Mouse (Mus musculus): Measurements from ENCODE around the gene Auts2.

GRCm38 (mm10) chr5:131673696-131674095 lies 869.4 kb downstream of the Auts2 start:
- TF ChIP-seq HCFC1 (IDR thresholded peaks at IDR 0.05; ENCODE audit: borderline replicate concordance, insufficient read depth, low read length), result no peak
- TF ChIP-seq ZNF384 (IDR thresholded peaks at IDR 0.05; ENCODE audit: low read depth, low read length), result no peak
- TF ChIP-seq CHD2 (IDR thresholded peaks at IDR 0.05; ENCODE audit: low read depth, low read length), result no peak
- no peak for TF ChIP-seq ZC3H11A (IDR thresholded peaks at IDR 0.05; ENCODE audit: borderline replicate concordance, low read depth, low read length)
- TF ChIP-seq MAFK (IDR thresholded peaks at IDR 0.05; ENCODE audit: insufficient read depth, low read depth, low read length), result no peak
